Mouse (Mus musculus): ENCODE results near the gene Nmnat2.

Gene Nmnat2

GRCm38 (mm10) chr1:153019128-153019527 lies 64.3 kb downstream of the Nmnat2 start:
- no peak for DNase-seq (ENCODE audit: low read depth, low spot score)

- no peak for DNase-seq (ENCODE audit: low read depth, low spot score)
Measured at GRCm38 (mm10) chr1:153019623-153020022, 64.8 kb downstream of the Nmnat2 start.

- DNase-seq (ENCODE audit: low read depth, low spot score), result no peak
Measured at GRCm38 (mm10) chr1:153021034-153021638, 66.3 kb downstream of the Nmnat2 start.

- no peak for DNase-seq (ENCODE audit: low read depth, low spot score)
Measured at GRCm38 (mm10) chr1:153023018-153023417, 68.2 kb downstream of the Nmnat2 start.

GRCm38 (mm10) chr1:153023875-153024274 lies 69.1 kb downstream of the Nmnat2 start:
- DNase-seq (ENCODE audit: low read depth, low spot score), result no peak

- DNase-seq (ENCODE audit: low read depth, low spot score), result no peak
Measured at GRCm38 (mm10) chr1:153024453-153024852, 69.7 kb downstream of the Nmnat2 start.

- no peak for DNase-seq (ENCODE audit: low read depth, low spot score)
Measured at GRCm38 (mm10) chr1:153031345-153031744, 76.6 kb downstream of the Nmnat2 start.

GRCm38 (mm10) chr1:153031954-153032353 lies 77.2 kb downstream of the Nmnat2 start:
- no peak for DNase-seq (ENCODE audit: low read depth, low spot score)

- no peak for DNase-seq (ENCODE audit: low read depth, low spot score)
Measured at GRCm38 (mm10) chr1:153033145-153033908, 78.5 kb downstream of the Nmnat2 start.

- no peak for DNase-seq (ENCODE audit: low read depth, low spot score)
Measured at GRCm38 (mm10) chr1:153034064-153034463, 79.3 kb downstream of the Nmnat2 start.

- DNase-seq (ENCODE audit: low read depth, low spot score), result peak; percentile 30
Measured at GRCm38 (mm10) chr1:153035328-153035944, 80.6 kb downstream of the Nmnat2 start.

- no peak for DNase-seq (ENCODE audit: low read depth, low spot score)
Measured at GRCm38 (mm10) chr1:153037353-153038345, 82.9 kb downstream of the Nmnat2 start.

GRCm38 (mm10) chr1:153040091-153040490 lies 85.3 kb downstream of the Nmnat2 start:
- DNase-seq (ENCODE audit: low read depth, low spot score), result no peak

- DNase-seq (ENCODE audit: low read depth, low spot score), result no peak
Measured at GRCm38 (mm10) chr1:153041046-153041445, 86.3 kb downstream of the Nmnat2 start.

- DNase-seq (ENCODE audit: low read depth, low spot score), result no peak
Measured at GRCm38 (mm10) chr1:153042318-153042717, 87.5 kb downstream of the Nmnat2 start.

- DNase-seq (ENCODE audit: low read depth, low spot score), result no peak
Measured at GRCm38 (mm10) chr1:153043332-153043731, 88.5 kb downstream of the Nmnat2 start.

GRCm38 (mm10) chr1:153045368-153045767 lies 90.6 kb downstream of the Nmnat2 start:
- no peak for DNase-seq (ENCODE audit: low read depth, low spot score)

GRCm38 (mm10) chr1:153048147-153048878 lies 93.5 kb downstream of the Nmnat2 start:
- DNase-seq (ENCODE audit: low read depth, low spot score), result no peak

- DNase-seq (ENCODE audit: low read depth, low spot score), result no peak
Measured at GRCm38 (mm10) chr1:153049451-153049850, 94.7 kb downstream of the Nmnat2 start.

GRCm38 (mm10) chr1:153051474-153051873 lies 96.7 kb downstream of the Nmnat2 start:
- no peak for DNase-seq (ENCODE audit: low read depth, low spot score)

GRCm38 (mm10) chr1:153053619-153054018 lies 98.8 kb downstream of the Nmnat2 start:
- no peak for DNase-seq (ENCODE audit: low read depth, low spot score)
